Mouse (Mus musculus) liver, embryonic 14.5 days (tissue): ENCODE measurements around the gene D430041D05Rik. TPM values are rescaled to one million over a fixed set of nuclear protein-coding genes. Genes with fewer than 3 reads are reported as not detected.

Experiments
- ATAC-seq: fragments of 200-750 bp; cut with Nextera tagmentation; 2 replicates; pipeline ENCODE4 v1.8.0; 2017; ENCODE audit warnings: moderate number of reproducible peaks, mild to moderate bottlenecking, moderate library complexity; ENCODE audit not compliant: insufficient read depth
- DNase-seq, 3 experiments: peaks; one replicate each; pipeline ENCODE4 v3.0.0-alpha.2; 2012 to 2013; ENCODE audit warnings: low read depth in 3 of 3, low spot score in 3 of 3
- H3K27ac ChIP-seq: fragments of 300-500 bp; sonication (generic); 2 replicates; pipeline ENCODE4 v1.5.1; 2014; ENCODE audit warnings: moderate library complexity, mild to moderate bottlenecking, control low read depth, inconsistent platforms
- H3K27me3 ChIP-seq: fragments of 300-500 bp; sonication (generic); 2 replicates; pipeline ENCODE4 v1.6.1; 2014; ENCODE audit warnings: mild to moderate bottlenecking, low read length, moderate library complexity; ENCODE audit not compliant: control insufficient read depth, insufficient read depth
- H3K36me3 ChIP-seq: fragments of 300-500 bp; sonication (generic); replicated peaks from 2 replicates; pipeline ENCODE4 v1.6.1; 2014; ENCODE audit warnings: low read depth; ENCODE audit not compliant: control insufficient read depth, insufficient read depth
- H3K4me1 ChIP-seq, 2 experiments: fragments of 200-500 bp in 1 of 2; fragments of 300-500 bp in 1 of 2; sonication (generic) in 1 of 2; replicated peaks; 2 replicates each; pipeline ENCODE4 v1.6.1; 2012 to 2014; ENCODE audit warnings: antibody characterized with exemption in 1 of 2, inconsistent platforms in 1 of 2, low read length in 1 of 2; ENCODE audit not compliant: control insufficient read depth in 2 of 2, insufficient read depth in 2 of 2
- H3K4me2 ChIP-seq: fragments of 300-500 bp; sonication (generic); 2 replicates; pipeline ENCODE4 v1.6.1; 2014; ENCODE audit warnings: low read depth, mild to moderate bottlenecking, control low read depth, moderate library complexity
- H3K4me3 ChIP-seq, 2 experiments: fragments of 200-500 bp in 1 of 2; fragments of 300-500 bp in 1 of 2; sonication (generic) in 1 of 2; 2 replicates each; pipeline ENCODE4 v1.5.1; 2012 to 2014; ENCODE audit warnings: low read depth in 2 of 2, low read length in 2 of 2, mild to moderate bottlenecking in 2 of 2, control low read depth in 1 of 2, inconsistent platforms in 1 of 2, moderate library complexity in 1 of 2; ENCODE audit not compliant: insufficient read depth in 1 of 2
- H3K9ac ChIP-seq: fragments of 300-500 bp; sonication (generic); replicated peaks from 2 replicates; pipeline ENCODE4 v1.6.1; 2014; ENCODE audit warnings: mild to moderate bottlenecking, control low read depth, moderate library complexity
- H3K9me3 ChIP-seq: fragments of 300-500 bp; sonication (generic); 2 replicates; pipeline ENCODE4 v1.6.1; 2016; ENCODE audit warnings: low read length, mixed read lengths; ENCODE audit not compliant: control insufficient read depth
- CTCF ChIP-seq: IDR thresholded peaks from 2 replicates; pipeline ENCODE4 v1.5.1; 2016; ENCODE audit warnings: antibody characterized with exemption, low read depth, control low read depth
- EP300 ChIP-seq: IDR thresholded peaks from 2 replicates; pipeline ENCODE4 v1.6.1; 2016; ENCODE audit warnings: antibody characterized with exemption, low read depth
- WGBS: fragments of 180-500 bp; shearing (Covaris S2); extraction: QIAGEN DNeasy Blood & Tissue Kit; methylation state at CpG from one replicate; pipeline ENCODE4 v1.1.7; 2014; ENCODE audit not compliant: insufficient replicate concordance; 5-methylcytosine and 5-hydroxymethylcytosine counted together
- polyA plus RNA-seq, 2 experiments: library from polyadenylated mRNA; depleted of rRNA in 1 of 2; stranded (reverse) in 1 of 2; unstranded in 1 of 2; fragments of >200 nt; fragmentation: Nextera tagmentation in 1 of 2; extraction: Ambion mirVana in 1 of 2; gene quantifications; 2 replicates each; pipeline versions ENCODE4 v1.2.1 to v1.2.3; 2012 to 2014

D430041D05Rik gene
- polyA plus RNA-seq, 2 experiments = under 0.01 TPM; not detected in 1

DNA sequence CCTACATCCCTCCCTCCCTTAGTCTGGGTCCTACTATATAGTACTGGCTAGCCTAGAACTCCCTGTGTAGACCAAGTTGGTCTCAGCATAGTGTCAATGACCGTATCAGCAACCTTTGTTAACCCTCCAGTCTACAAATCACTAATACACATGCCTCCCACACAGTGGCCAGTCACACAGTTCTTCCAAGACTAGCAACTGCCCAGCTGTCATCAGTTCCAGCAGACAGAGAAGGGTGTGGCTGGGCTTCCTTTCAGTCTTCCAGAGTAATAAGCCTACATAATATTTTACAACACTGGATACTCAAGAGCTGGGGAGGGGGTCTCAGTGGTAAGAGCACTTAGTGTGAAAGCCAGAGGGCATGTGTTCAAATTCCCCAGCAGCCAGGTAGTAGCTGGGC, 9.2 kb upstream of the D430041D05Rik start:
- ATAC-seq (no peak), DNase-seq (no peak)
- Histone ChIP-seq H3K9ac (no peak overlapping the region), H3K4me3 (no peak overlapping the region), H3K4me2 (no peak overlapping the region), H3K9me3 (no peaks in the 10 kb centered on the region), H3K4me1 (no peaks in the 10 kb centered on the region), H3K27me3 (no peaks in the 10 kb centered on the region), H3K27ac (no peak overlapping the region), H3K36me3 (no peaks in the 10 kb centered on the region)
- TF ChIP-seq CTCF (no peak), EP300 (no peak)
- WGBS = 70% methylated on average over 1 of the region's 1 CpGs

DNA sequence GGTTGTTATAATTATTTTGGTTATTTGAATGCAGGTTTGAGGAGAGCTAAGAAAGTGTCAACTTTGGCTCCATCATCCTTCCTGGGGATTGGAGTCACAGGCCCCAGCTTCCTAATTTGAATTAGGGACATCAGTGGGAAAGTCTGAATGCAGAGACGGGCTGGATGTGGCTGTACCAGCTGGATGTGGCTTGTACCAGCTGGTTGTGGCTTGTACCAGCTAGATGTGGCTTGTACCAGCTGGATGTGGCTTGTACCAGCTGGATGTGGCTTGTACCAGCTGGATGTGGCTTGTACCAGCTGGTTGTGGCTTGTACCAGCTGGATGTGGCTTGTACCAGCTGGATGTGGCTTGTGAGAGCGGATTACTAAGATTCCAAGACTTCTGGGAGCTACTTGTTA, 8.6 kb upstream of the D430041D05Rik start:
- 54% methylated on average over 2 of the region's 2 CpGs for WGBS

DNA sequence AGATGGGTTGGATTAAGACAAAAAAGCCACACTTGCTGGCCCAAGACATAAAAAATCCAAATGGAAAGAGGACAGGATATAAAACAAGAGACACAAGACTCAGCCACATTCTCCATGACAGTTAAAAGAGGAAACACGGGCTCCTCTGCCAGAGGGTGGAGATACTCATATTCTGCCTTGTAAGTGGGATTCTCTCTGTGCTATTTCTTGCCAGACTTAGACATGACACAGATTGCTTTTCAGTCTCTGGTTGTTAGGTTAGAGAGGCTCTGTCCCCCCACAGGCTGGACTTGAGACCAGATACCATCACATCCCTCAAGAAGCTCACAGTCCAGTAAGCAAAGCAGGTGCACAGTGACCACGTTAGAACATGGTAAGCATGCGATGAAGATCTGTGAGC, 2.2 kb upstream of the D430041D05Rik start:
- Histone ChIP-seq H3K36me3 (no peaks in the 10 kb centered on the region), H3K9ac (no peak overlapping the region), H3K4me2 (no peak overlapping the region), H3K4me3 (no peak overlapping the region), H3K27ac (no peak overlapping the region), H3K9me3 (no peaks in the 10 kb centered on the region), H3K4me1 (no peaks in the 10 kb centered on the region), H3K27me3 (peaks cover 45% of the 10 kb centered on the region)
- 62% methylated on average over 3 of the region's 3 CpGs for WGBS
- ATAC-seq (no peak), DNase-seq (no peak)
- no peak for TF ChIP-seq EP300
- TF ChIP-seq CTCF = no peak

More for the DNA sequence above, 8.6 kb upstream of the D430041D05Rik start:
- Histone ChIP-seq H3K9ac (no peak overlapping the region), H3K27ac (no peak overlapping the region), H3K4me3 (no peak overlapping the region), H3K36me3 (no peaks in the 10 kb centered on the region), H3K9me3 (no peaks in the 10 kb centered on the region), H3K27me3 (no peaks in the 10 kb centered on the region), H3K4me1 (no peaks in the 10 kb centered on the region), H3K4me2 (no peak overlapping the region)
- DNase-seq = no peak
- ATAC-seq = no peak
- TF ChIP-seq CTCF (no peak), EP300 (no peak)

DNA sequence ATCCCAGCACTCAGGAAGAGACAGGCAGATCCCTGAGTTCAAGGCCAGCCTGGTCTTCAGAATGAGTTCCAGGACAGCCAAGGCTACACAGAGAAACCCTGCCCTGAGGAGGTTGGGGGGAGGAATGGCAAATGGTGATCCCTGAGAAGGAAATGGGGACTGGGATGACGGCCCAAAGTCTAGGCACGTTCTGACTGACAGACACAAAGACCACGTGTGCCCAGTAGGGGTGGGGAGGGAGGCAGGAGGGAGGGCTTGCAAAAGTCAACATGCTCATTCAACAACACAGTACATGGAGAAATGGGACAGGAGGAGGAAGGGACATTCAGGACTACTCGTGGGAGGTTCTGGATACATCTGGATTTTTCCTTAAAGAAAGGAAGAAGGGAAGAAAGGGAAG, 1.7 kb upstream of the D430041D05Rik start:
- no peak overlapping the region for H3K4me3 ChIP-seq
- H3K27me3 ChIP-seq = peaks cover 48% of the 10 kb centered on the region
- TF ChIP-seq EP300 = no peak
- TF ChIP-seq CTCF = no peak
- H3K4me1 ChIP-seq = no peaks in the 10 kb centered on the region
- no peaks in the 10 kb centered on the region for H3K9me3 ChIP-seq
- no peak overlapping the region for H3K4me2 ChIP-seq
- no peak for ATAC-seq
- H3K9ac ChIP-seq = no peak overlapping the region
- H3K27ac ChIP-seq = no peak overlapping the region
- WGBS = 20% methylated on average over 4 of the region's 4 CpGs
- H3K36me3 ChIP-seq = no peaks in the 10 kb centered on the region
- no peak for DNase-seq

DNA sequence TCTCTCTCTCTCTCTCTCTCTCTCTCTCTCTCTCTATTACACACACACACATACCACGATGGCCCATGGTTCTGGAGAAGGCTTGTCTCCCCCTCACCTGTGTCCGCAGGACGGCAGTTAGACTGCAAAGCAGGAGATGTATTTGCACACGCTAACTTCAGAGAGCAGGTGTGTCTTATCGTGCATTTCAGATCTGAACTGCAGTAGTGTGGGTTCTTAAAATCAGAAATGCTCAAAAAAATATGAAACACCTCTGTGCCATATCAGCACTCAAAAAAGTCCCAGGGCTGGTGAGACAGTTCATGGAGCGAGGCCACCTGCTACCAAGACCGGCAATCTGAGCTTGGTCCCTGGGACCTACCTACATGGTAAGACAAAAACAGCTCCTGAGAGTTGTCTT, 993 bp upstream of the D430041D05Rik start:
- no peak for DNase-seq
- no peaks in the 10 kb centered on the region for H3K36me3 ChIP-seq
- no peak overlapping the region for H3K4me3 ChIP-seq
- H3K27me3 ChIP-seq = peaks cover 48% of the 10 kb centered on the region
- ATAC-seq = no peak
- no peak overlapping the region for H3K9ac ChIP-seq
- no peak overlapping the region for H3K4me2 ChIP-seq
- TF ChIP-seq CTCF (no peak), EP300 (no peak)
- WGBS = 64% methylated on average over 7 of the region's 7 CpGs
- H3K27ac ChIP-seq = no peak overlapping the region
- H3K9me3 ChIP-seq = no peaks in the 10 kb centered on the region
- H3K4me1 ChIP-seq = no peaks in the 10 kb centered on the region
